Mouse (Mus musculus): ENCODE data around the gene Slc1a1. TPM values are rescaled to one million over a fixed set of nuclear protein-coding genes. Genes with fewer than 3 reads are reported as not detected.
A peak's percentile ranks its signal among the peaks of the same experiment; 100 is the strongest.

Slc1a1 gene
- total RNA-seq, 2 experiments from 2014 or later = 1.1 to 2.8 TPM

- DNase-seq (ENCODE audit: low spot score in 2 of 2) = no peak
Observed at GRCm38 (mm10) chr19:28850510-28850909, 15.7 kb downstream of the Slc1a1 start.

GRCm38 (mm10) chr19:28852001-28852400 lies 17.2 kb downstream of the Slc1a1 start:
- no peak for DNase-seq (ENCODE audit: low spot score in 2 of 2)

- DNase-seq (ENCODE audit: low spot score in 2 of 2) = no peak
Observed at GRCm38 (mm10) chr19:28854831-28855230, 20.0 kb downstream of the Slc1a1 start.

- no peak for DNase-seq (ENCODE audit: low spot score in 2 of 2)
Observed at GRCm38 (mm10) chr19:28860246-28860645, 25.4 kb downstream of the Slc1a1 start.

- no peak for DNase-seq (ENCODE audit: low spot score in 2 of 2)
Observed at GRCm38 (mm10) chr19:28863626-28864025, 28.8 kb downstream of the Slc1a1 start.

GRCm38 (mm10) chr19:28864981-28865380 lies 30.1 kb downstream of the Slc1a1 start:
- no peak for DNase-seq (ENCODE audit: low spot score in 2 of 2)

GRCm38 (mm10) chr19:28865501-28865900 lies 30.7 kb downstream of the Slc1a1 start:
- DNase-seq (ENCODE audit: low spot score in 2 of 2) = no peak

- no peak for DNase-seq (ENCODE audit: low spot score in 2 of 2)
Observed at GRCm38 (mm10) chr19:28869251-28869855, 34.5 kb downstream of the Slc1a1 start.

- DNase-seq (ENCODE audit: low spot score in 2 of 2) = no peak
Observed at GRCm38 (mm10) chr19:28870351-28870750, 35.5 kb downstream of the Slc1a1 start.

- DNase-seq (ENCODE audit: low spot score in 2 of 2) = no peak
Observed at GRCm38 (mm10) chr19:28879476-28879875, 44.6 kb downstream of the Slc1a1 start.

- DNase-seq (ENCODE audit: low spot score in 2 of 2) = peak; percentile 31 to 52
Observed at GRCm38 (mm10) chr19:28883126-28883525, 48.3 kb downstream of the Slc1a1 start.

- no peak for DNase-seq (ENCODE audit: low spot score in 2 of 2)
Observed at GRCm38 (mm10) chr19:28888496-28888895, 53.6 kb downstream of the Slc1a1 start.

- no peak for DNase-seq (ENCODE audit: low spot score in 2 of 2)
Observed at GRCm38 (mm10) chr19:28889251-28889650, 54.4 kb downstream of the Slc1a1 start.

- no peak for DNase-seq (ENCODE audit: low spot score in 2 of 2)
Observed at GRCm38 (mm10) chr19:28891238-28891637, 56.4 kb downstream of the Slc1a1 start.

- no peak for DNase-seq (ENCODE audit: low spot score in 2 of 2)
Observed at GRCm38 (mm10) chr19:28891864-28892263, 57.0 kb downstream of the Slc1a1 start.

GRCm38 (mm10) chr19:28896639-28897038 lies 61.8 kb downstream of the Slc1a1 start:
- no peak for DNase-seq (ENCODE audit: low spot score in 2 of 2)

GRCm38 (mm10) chr19:28897497-28897896 lies 62.6 kb downstream of the Slc1a1 start:
- DNase-seq (ENCODE audit: low spot score in 2 of 2) = no peak

GRCm38 (mm10) chr19:28900771-28901170 lies 65.9 kb downstream of the Slc1a1 start:
- DNase-seq (ENCODE audit: low spot score in 2 of 2) = no peak

GRCm38 (mm10) chr19:28902111-28902510 lies 67.3 kb downstream of the Slc1a1 start:
- no peak for DNase-seq (ENCODE audit: low spot score in 2 of 2)

- DNase-seq (ENCODE audit: low spot score in 2 of 2) = no peak
Observed at GRCm38 (mm10) chr19:28902806-28903205, 68.0 kb downstream of the Slc1a1 start.

GRCm38 (mm10) chr19:28903536-28904119 lies 68.8 kb downstream of the Slc1a1 start:
- no peak for DNase-seq (ENCODE audit: low spot score in 2 of 2)

- no peak for DNase-seq (ENCODE audit: low spot score in 2 of 2)
Observed at GRCm38 (mm10) chr19:28908186-28908585, 73.3 kb downstream of the Slc1a1 start.

GRCm38 (mm10) chr19:28908693-28909092 lies 73.8 kb downstream of the Slc1a1 start:
- DNase-seq (ENCODE audit: low spot score in 2 of 2) = no peak
